Mouse (Mus musculus) hindbrain, postnatal 0 days (tissue): ENCODE measurements at regions not wholly inside any gene's neighbourhood (a gene's known extent, or its start where the extent isn't known, plus 50 kb on each side); places are given as distances from the start of the nearest gene placed in this dataset.

ENCODE experiments used
- ATAC-seq: fragments of 200-750 bp; cut with Nextera tagmentation; 2 replicates; pipeline ENCODE4 v1.8.0; 2017; ENCODE audit warnings: mild to moderate bottlenecking, moderate TSS enrichment, moderate library complexity
- DNase-seq: peaks from one replicate; pipeline ENCODE4 v3.0.0-alpha.2; 2015; ENCODE audit warnings: low spot score
- H3K27ac ChIP-seq: fragments of 300-500 bp; sonication (generic); 2 replicates; pipeline ENCODE4 v1.5.1; 2014; ENCODE audit warnings: mild to moderate bottlenecking
- H3K27me3 ChIP-seq: fragments of 300-500 bp; sonication (generic); 2 replicates; pipeline ENCODE4 v1.6.1; 2014; ENCODE audit warnings: low read length, mixed read lengths; ENCODE audit not compliant: insufficient read depth
- H3K36me3 ChIP-seq: fragments of 300-500 bp; sonication (generic); 2 replicates; pipeline ENCODE4 v1.6.1; 2014; ENCODE audit warnings: low read length, mixed read lengths; ENCODE audit not compliant: insufficient read depth
- H3K4me1 ChIP-seq: fragments of 300-500 bp; sonication (generic); 2 replicates; pipeline ENCODE4 v1.6.1; 2014; ENCODE audit warnings: antibody characterized with exemption, low read length, mixed read lengths; ENCODE audit not compliant: insufficient read depth
- H3K4me2 ChIP-seq: fragments of 300-500 bp; sonication (generic); 2 replicates; pipeline ENCODE4 v1.6.1; 2014; ENCODE audit warnings: low read depth, mild to moderate bottlenecking, low read length, moderate library complexity, mixed read lengths
- H3K4me3 ChIP-seq: fragments of 300-500 bp; sonication (generic); 2 replicates; pipeline ENCODE4 v1.5.1; 2014; ENCODE audit warnings: low read length
- H3K9ac ChIP-seq: fragments of 300-500 bp; sonication (generic); replicated peaks from 2 replicates; pipeline ENCODE4 v1.6.1; 2014; ENCODE audit warnings: mild to moderate bottlenecking, low read length, moderate library complexity, mixed read lengths
- H3K9me3 ChIP-seq: fragments of 300-500 bp; sonication (generic); 2 replicates; pipeline ENCODE4 v1.6.1; 2016; ENCODE audit warnings: low read length, mixed read lengths
- CTCF ChIP-seq: IDR thresholded peaks from 2 replicates; pipeline ENCODE4 v1.5.1; 2016; ENCODE audit warnings: antibody characterized with exemption, control low read depth, low read depth
- WGBS: fragments of 180-500 bp; shearing (Covaris S2); extraction: QIAGEN DNeasy Blood & Tissue Kit; methylation state at CpG from one replicate; pipeline ENCODE4 v1.1.7; 2014; 5-methylcytosine and 5-hydroxymethylcytosine counted together

DNA sequence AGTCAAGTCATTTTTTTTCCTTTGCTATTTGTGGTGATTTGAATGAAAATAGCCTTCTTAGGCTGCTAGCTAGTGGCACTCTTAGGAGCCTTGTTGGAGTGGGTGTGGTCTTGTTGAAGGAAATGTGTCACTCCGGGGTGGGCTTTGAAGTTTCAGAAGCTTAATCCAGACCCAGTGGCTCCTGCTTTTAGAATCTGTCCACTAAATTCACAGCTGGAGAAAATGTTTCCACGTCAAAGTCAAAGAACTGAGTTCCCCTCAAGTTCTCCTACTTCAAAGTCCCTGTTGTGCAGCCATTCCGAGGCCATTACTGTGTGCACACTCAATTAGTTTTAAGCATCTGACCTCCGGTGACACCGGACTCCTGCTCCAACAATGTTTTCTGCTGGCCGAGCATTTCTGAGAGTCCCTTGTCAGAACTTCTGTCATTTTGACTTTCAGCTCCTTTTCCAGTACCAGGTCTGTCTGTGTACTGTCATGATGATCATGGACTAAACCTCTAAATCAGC is 61.2 kb upstream of the Krtap11-1 start:
- H3K27ac ChIP-seq = no peak overlapping the region
- no peak overlapping the region for H3K9ac ChIP-seq
- H3K4me1 ChIP-seq = no peaks in the 10 kb centered on the region
- DNase-seq = no peak
- no peak for ATAC-seq
- no peak overlapping the region for H3K4me2 ChIP-seq
- H3K36me3 ChIP-seq = no peaks in the 10 kb centered on the region
- H3K27me3 ChIP-seq = no peaks in the 10 kb centered on the region
- no peaks in the 10 kb centered on the region for H3K9me3 ChIP-seq
- TF ChIP-seq CTCF = no peak
- 53% methylated on average over 6 of the region's 6 CpGs for WGBS
- H3K4me3 ChIP-seq = no peak overlapping the region

DNA sequence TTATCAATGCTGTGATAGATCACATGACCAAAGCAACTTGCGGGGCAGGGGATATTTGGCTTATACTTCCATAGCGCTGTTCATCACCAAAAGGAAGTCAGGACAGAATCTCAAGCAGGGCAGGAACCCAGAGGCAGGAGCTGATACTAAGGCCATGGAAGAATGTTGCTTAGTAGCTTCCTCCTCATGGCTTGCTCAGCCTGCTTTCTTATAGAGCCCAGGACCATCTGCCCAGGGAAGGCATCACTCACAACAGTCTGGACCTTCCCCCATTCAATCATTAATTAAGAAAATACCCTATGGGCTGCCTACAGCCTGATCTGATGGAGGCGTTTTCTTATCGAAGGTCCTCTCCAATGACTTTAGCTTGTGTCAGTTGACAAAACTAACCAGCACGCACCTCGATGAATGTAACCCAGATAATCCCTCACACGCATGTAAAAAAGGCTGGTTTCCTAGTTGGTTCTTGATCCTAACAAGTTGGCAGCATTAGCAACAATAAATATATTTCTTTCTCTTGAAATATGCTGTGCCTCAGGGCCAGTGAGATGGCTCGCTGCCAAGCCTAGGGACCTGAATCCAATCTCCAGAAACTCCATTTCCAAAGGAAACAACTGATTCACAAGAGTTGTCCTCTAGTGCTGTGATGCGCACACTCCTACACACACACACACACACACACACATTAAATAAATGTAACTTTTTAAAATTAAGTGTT is 60.6 kb upstream of the Krtap11-1 start:
- Histone ChIP-seq H3K27me3 (no peaks in the 10 kb centered on the region), H3K36me3 (no peaks in the 10 kb centered on the region), H3K9ac (no peak overlapping the region), H3K4me1 (no peaks in the 10 kb centered on the region), H3K9me3 (no peaks in the 10 kb centered on the region), H3K4me2 (no peak overlapping the region), H3K4me3 (no peak overlapping the region), H3K27ac (no peak overlapping the region)
- WGBS = 90% methylated on average over 9 of the region's 9 CpGs
- ATAC-seq (no peak), DNase-seq (no peak)
- TF ChIP-seq CTCF = no peak

DNA sequence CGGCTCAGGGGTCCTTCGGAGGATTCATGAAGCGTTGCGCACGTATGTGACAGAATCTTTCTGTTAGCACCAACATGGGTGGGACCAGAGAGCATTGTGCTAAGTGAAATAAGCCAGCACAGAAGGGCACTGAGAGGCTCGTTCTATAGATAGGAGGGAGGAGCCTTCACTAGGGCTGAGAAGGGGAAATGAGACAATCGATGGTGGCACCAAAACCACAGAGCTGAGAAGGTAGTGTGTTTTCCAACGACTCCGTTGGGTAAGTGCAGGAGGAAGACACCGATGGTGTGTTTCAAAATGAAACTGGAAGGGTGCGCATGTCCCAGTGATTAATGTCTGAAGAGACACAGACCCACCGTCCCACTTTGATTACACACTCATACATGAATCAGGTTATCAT is 54.7 kb upstream of the Krtap11-1 start:
- no peak for DNase-seq
- TF ChIP-seq CTCF = no peak

DNA sequence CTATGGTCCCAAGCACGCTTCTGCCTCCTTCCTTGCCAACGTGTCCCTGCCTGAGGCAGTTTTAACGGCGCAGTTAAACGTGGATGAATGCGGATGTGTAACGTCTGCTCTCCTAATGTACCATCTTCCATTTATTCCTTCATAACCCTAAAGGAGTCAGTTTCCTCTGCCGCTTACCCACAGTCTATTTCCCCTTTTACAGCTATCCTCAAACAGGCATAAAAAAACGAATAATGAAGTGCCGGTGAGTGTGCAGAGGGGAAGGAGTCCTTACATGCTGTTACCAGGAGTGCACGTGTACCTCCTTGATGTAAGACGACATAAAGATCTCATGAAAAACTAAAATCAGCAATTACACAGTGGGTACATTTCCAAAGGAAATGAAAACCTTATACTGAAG is 54.3 kb upstream of the Krtap11-1 start:
- no peak for DNase-seq
- ATAC-seq = no peak
- WGBS = 87% methylated on average over 12 of the region's 12 CpGs

More for the DNA sequence above, 54.7 kb upstream of the Krtap11-1 start:
- H3K27me3 ChIP-seq = no peaks in the 10 kb centered on the region
- no peaks in the 10 kb centered on the region for H3K36me3 ChIP-seq
- 94% methylated on average over 12 of the region's 12 CpGs for WGBS
- no peaks in the 10 kb centered on the region for H3K4me1 ChIP-seq
- no peak overlapping the region for H3K9ac ChIP-seq
- no peak overlapping the region for H3K27ac ChIP-seq
- H3K9me3 ChIP-seq = no peaks in the 10 kb centered on the region
- ATAC-seq = no peak
- H3K4me3 ChIP-seq = no peak overlapping the region
- H3K4me2 ChIP-seq = no peak overlapping the region

More for the DNA sequence above, 54.3 kb upstream of the Krtap11-1 start:
- Histone ChIP-seq H3K36me3 (no peaks in the 10 kb centered on the region), H3K9me3 (no peaks in the 10 kb centered on the region), H3K9ac (no peak overlapping the region), H3K27me3 (no peaks in the 10 kb centered on the region), H3K4me3 (no peak overlapping the region), H3K4me2 (no peak overlapping the region), H3K27ac (no peak overlapping the region), H3K4me1 (no peaks in the 10 kb centered on the region)
- no peak for TF ChIP-seq CTCF
